Mouse (Mus musculus) gastrocnemius, postnatal 14 days (tissue): ENCODE measurements around the gene Gm26620. TPM values are rescaled to one million over a fixed set of nuclear protein-coding genes. Genes with fewer than 3 reads are reported as not detected.
A peak's percentile ranks its signal among the peaks of the same experiment; 100 is the strongest.

ENCODE experiments used
- DNase-seq: peaks from one replicate; pipeline ENCODE4 v3.0.0; 2021; ENCODE audit warnings: mixed read lengths
- intact Hi-C: fragments of 180-260 bp; cut with DNase I; formaldehyde crosslinking; loops from one replicate; pipeline ENCODE4 v1.15.1; 2025; ENCODE audit warnings: low total_unique reads
- long read RNA-seq, 2 experiments: library from polyadenylated mRNA; stranded (forward); transcript quantifications; one replicate each; pipeline ENCODE4 v2.0.0; 2021
- total RNA-seq, 2 experiments: library from RNA; stranded (reverse); gene quantifications; 2 replicates each; pipeline ENCODE4 v1.2.3; 2021

Gm26620 gene
- under 1 TPM in 1 of 2 experiments, not detected in 1; 0.35 TPM for total RNA-seq
- long read RNA-seq, experiment 1 = 0 reads
- long read RNA-seq, experiment 2 = 0 reads

- peak; percentile 86 for DNase-seq
- intact Hi-C loops = no loop called here
These were observed at the start of gene Gm26620, which contains the start of gene Dusp12 for GRCm38 (mm10) chr1:170884978-170885561. Gm26620 (plus strand) TSS chr1:170885065. Dusp12 (minus strand) TSS chr1:170885540.

DNA sequence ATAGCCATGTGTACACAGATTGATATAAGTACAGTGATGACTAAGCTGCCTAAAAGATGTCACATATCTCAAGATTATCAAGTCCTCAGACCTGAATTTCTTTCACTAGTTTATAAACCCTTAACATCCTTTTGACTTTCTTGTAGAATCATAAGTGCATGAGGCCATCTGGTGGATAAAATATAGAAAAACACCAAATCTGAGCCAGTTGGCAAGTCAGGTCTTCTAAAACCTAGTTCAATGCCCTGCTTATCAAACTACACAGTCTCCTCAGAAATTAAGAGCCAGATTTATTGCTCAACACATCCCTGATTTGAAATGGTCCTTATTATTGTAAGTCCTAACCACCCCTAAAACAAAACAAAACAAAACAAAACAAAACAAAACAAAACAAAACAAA is 45.2 kb upstream of the Gm26620 start:
- intact Hi-C loops = loop anchor here (2.0 kb wide), 1 partner anchor 207 kb away; no protein-coding TSS in a partner anchor

DNA sequence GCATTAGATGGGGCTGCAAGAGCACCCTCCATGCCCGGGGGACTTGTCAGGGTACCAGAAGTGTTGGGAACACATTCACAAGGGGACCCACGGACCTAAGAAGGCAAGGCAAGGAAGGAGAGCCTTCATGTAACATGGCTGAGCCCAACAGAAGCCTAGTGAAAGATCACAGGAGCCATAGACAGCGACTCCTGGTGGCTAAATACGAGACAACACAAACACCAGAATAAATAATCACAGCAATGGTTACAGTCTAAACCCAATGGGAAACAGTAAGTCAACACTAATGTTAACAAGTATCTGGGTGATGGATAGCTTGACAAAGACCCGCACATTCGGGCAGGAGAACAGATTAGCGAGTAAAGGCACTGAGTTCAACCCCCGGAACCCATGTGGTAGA is 40.5 kb upstream of the Gm26620 start:
- no peak for DNase-seq
- intact Hi-C loops = no loop called here

More for the DNA sequence above, 45.2 kb upstream of the Gm26620 start:
- DNase-seq = no peak

- DNase-seq = no peak
- intact Hi-C loops = no loop called here
These were observed 39.2 kb upstream of the Gm26620 start for GRCm38 (mm10) chr1:170845448-170846307.

- intact Hi-C loops = no loop called here
- DNase-seq = no peak
These were observed 34.9 kb upstream of the Gm26620 start for GRCm38 (mm10) chr1:170850007-170850406.

GRCm38 (mm10) chr1:170850637-170851624 is 33.9 kb upstream of the Gm26620 start:
- intact Hi-C loops = no loop called here
- no peak for DNase-seq

DNA sequence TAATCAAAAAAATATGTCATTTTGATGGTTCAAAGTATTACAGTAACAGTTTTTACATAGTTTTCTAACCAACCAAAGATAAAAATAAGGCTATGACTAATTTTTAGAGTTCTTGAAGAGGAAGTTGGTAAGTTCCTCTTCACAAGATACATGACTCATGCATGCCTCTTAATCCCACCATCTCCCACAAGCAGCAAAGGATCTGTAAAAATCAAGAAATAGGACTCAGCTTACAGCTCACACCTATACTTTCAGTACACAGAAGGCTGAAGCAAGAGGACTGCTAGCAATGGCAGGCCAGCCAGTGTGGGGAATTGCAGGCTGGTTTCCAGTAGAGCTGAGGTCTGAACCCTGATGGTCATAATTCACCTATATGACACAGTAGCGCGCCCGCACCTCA is 31.3 kb upstream of the Gm26620 start:
- intact Hi-C loops = no loop called here
- no peak for DNase-seq

DNA sequence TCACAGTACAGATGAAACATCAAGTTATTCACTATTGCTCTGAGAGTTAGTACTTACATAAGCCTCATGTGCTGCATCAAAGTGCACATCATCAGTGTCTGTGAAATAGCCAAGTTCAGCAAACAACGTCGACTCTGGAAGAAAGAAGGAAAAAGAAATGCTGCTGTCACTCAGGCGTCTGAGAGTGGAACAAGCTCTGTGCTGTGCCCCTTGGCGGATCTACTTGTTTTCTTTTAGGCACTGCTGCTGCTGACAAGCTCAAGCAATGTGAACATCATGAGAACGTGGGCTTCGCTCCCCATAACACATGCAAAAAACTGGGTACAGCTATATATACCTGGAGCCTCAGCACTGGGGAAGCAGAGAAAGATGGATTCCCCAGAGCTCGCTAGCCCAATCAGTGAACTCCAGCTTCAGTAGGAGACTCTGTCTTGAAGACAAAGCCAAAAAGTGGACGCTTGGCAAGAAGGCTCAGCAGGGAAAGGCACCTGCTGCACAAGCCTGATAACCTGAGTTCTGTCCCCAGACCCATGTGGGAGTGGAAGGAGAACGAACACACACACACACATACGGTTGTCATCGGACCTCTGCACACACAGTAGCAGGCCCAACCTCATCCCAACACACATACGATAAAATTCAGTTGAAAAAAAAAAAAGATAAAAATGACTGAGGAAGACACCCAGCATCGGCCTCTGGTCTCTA is 29.7 kb upstream of the Gm26620 start:
- no peak for DNase-seq
- intact Hi-C loops = no loop called here

DNA sequence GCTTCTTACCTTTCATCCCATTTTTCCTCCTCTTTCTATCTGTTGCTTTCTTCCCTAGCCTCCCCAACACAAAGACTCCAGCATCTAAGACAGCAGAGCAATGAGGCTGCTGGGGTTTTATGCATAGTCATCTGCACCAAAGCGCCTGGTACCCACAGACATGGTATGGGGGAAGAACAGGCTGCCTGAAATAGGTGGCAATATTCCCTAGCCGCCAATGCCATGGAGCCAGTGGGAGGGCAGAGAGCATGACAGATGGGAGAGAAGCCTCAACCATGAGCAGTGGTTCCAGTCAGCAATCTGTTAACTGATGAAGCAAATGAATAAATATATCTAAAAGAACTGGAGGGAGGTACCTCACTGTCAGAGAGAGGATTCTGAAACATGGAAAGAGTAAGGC is 27.5 kb upstream of the Gm26620 start:
- intact Hi-C loops = no loop called here
- DNase-seq = no peak

- intact Hi-C loops = no loop called here
These were observed 26.0 kb upstream of the Gm26620 start for GRCm38 (mm10) chr1:170858872-170859271.

DNA sequence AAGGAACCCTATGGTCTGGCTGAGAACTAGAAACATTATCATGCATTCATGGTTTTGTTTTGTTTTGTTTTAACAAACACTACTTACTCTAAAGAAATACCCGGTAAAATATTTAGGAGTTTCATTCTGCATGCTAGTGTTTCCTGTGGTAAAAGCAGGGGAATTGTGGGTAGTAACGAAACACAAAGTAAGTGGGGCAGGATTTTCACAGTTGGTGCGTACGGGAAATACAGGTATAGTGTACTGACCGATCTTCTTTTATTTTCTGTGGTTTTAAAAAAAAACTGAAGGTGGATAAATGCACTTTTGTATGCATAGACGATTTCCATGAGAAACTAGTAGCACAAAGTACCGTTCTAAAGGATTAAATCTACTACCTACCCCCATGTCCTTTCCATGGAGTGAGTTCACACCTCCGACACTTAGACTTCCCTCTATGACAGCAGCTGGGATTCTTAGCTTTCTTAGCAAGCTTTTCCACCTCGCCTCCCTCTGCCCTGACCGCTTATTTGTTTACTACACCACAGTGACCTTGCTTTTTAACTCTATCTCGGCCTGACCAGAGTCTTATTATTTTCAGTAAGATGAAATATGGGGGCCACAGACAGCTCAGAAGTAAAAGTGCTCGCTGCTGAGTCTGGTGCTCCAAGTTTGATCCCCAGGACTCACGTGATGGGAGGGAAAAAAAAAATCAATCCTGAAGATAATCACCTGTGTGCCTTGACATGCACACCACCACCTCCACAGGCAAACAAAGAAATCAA is 23.0 kb upstream of the Gm26620 start:
- intact Hi-C loops = no loop called here

More at GRCm38 (mm10) chr1:170858872-170859271, 26.0 kb upstream of the Gm26620 start:
- DNase-seq = no peak

GRCm38 (mm10) chr1:170862435-170862717 is 22.5 kb upstream of the Gm26620 start:
- intact Hi-C loops = no loop called here
- no peak for DNase-seq

More for the DNA sequence above, 23.0 kb upstream of the Gm26620 start:
- no peak for DNase-seq

DNA sequence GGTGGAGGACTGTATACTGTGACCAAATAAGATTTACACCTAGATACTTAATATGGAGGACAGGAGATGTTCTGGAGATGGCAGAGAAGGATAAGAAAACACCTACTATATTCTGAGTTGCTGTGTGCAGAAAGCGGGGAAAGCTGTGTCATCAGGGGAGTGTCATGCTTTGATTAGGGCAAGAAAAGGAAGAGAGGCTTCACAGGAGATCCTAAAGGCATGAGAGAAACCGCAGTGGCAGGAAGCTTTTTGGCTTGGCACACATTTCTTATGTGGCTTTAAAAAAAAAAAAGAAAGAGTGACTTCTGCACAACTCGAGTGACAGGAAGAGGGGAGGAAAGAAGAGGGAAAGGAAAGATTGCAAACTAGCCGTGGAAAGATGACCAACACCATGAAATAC is 21.8 kb upstream of the Gm26620 start:
- intact Hi-C loops = no loop called here
- no peak for DNase-seq

- intact Hi-C loops = no loop called here
- DNase-seq = no peak
These were observed 20.6 kb upstream of the Gm26620 start for GRCm38 (mm10) chr1:170864234-170864633.

DNA sequence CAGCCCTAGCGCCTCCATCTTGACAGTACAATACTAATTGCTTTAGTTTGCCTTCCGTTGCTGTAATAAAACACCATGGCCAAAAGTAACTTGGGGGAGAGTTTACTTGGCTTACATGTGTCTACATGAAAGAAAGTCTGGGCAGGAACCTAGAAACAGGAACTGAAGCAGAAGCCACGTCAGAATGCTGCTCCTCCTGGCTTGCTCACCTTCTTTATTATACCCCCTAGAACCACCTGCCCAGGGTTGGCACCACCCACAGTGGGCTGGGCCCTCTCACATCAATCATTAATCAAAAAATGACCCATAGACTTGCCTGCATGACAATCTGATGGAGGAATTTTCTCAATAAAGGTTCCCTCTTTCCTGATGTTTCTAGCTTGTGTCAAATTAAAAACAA is 20.1 kb upstream of the Gm26620 start:
- intact Hi-C loops = no loop called here
- no peak for DNase-seq

- intact Hi-C loops = no loop called here
These were observed 19.5 kb upstream of the Gm26620 start for GRCm38 (mm10) chr1:170865406-170865805.

GRCm38 (mm10) chr1:170866992-170867690 is 17.7 kb upstream of the Gm26620 start:
- no peak for DNase-seq
- intact Hi-C loops = no loop called here

More at GRCm38 (mm10) chr1:170865406-170865805, 19.5 kb upstream of the Gm26620 start:
- no peak for DNase-seq

GRCm38 (mm10) chr1:170867691-170868105 is 17.2 kb upstream of the Gm26620 start, which contains the start of gene Atf6:
Atf6 (minus strand) TSS chr1:170867771.
- peak; percentile 94 for DNase-seq
- intact Hi-C loops = no loop called here
